Mouse (Mus musculus): ENCODE measurements at regions not wholly inside any gene's neighbourhood (a gene's known extent, or its start where the extent isn't known, plus 50 kb on each side); places are given as distances from the start of the nearest gene placed in this dataset.
"Not testable (repeated sequence)": the region's sequence is repeated elsewhere in the genome, so short reads cannot be mapped to it uniquely, and the experiment has no call there.

GRCm38 (mm10) chr5:149815879-149816278 lies 137.8 kb downstream of the B3glct start:
- DNase-seq (ENCODE audit: low spot score in 2 of 2), result peak in 1 of 2 experiments; percentile 32

- DNase-seq (ENCODE audit: low spot score in 2 of 2), result no peak
Observed at GRCm38 (mm10) chr5:149818812-149819211, 140.8 kb downstream of the B3glct start.

DNA sequence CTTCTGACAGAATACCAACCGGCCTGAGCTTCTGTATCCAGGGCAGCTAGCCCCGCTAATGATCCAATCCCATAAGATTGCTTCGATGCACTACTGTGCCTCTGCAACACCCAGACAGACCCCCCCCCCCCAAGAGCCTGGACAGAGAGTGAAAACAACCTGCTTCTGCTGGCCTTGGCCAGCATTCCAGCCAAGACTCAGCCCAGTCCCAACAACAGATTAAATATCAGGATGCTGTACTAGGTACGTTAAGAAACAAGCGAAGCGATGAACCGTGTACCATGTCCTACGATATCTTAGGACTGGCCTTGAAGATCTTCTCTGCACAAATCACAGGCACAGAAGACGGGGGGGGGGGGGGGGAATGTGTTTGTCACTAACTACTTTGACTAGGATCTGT lies 145.8 kb downstream of the B3glct start:
- DNase-seq (ENCODE audit: low spot score in 2 of 2), result no peak

DNA sequence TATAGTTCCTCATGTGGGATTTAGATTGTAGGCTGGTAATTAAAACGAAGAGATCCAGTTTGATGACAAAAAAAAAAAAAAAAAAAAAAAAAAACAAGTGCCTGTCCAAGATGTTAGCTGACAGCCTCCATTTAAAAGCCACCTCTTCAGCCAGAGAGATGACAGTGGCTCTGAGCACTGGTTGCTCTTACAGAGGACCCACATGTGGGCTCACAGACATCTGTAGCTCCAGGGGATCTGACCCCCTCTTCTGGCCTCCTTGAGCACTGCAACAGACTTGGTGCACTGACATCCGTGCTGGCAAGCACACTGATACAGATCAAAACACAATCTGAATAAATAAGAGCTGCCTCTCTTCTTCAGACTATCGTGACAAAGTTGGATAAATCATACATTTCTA lies 149.6 kb downstream of the B3glct start:
- DNase-seq (ENCODE audit: low spot score in 2 of 2), result no peak

DNA sequence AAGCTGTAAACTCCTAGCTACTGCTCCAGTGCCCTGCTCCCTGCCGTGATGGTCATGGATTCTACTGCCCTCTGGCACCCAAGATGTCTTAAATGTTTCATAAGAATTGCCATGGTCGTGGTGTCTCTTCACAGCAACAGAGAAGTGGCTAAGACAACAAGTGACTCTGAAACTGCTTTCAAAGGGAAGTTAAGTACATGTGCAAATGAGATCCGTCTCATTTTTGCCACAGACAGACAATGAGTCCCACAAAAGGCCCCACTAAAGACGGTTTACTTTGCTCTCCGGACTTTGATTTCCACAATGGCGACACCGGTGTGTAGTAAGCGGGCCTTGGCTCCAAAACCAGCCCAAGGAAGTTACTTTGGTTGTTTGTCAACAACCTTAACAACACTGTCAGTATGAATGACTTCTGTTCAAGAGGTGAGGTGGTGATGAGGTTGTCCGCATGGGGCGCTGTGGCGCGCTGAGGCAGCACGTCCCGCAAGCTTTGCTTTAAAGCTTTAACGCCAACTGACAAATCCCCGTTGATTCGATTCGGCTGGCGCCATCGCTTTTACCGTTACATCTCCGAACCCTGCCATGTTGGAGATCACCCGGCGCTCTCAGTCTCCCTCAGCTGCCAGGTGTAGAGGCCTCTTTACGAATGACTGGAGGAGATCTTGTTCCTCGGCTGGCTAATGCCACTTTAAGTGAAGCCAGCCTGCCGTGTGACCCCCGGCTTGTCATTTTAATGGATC lies 153.3 kb downstream of the B3glct start:
- peak; percentile 28 to 78 for DNase-seq (ENCODE audit: low spot score in 2 of 2)

DNA sequence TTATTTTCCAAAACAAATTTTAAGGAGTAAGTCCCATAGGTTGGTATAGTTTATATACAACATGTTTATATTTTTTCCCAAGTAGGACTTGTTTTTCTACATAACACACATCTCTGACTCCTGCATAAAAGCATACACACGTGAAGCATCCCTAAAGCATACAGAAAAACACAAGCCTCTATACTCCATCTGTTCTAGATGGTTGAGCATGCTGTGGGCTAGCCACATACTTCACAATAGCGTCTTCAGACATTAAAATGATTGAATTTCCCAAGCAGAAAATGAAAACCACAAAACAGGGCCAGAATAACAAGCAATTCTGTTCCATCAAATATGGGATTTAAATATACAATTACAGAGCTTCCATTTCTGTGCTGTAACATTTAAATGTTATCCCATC lies 159.3 kb downstream of the B3glct start:
- DNase-seq (ENCODE audit: low spot score in 2 of 2), result no peak

DNA sequence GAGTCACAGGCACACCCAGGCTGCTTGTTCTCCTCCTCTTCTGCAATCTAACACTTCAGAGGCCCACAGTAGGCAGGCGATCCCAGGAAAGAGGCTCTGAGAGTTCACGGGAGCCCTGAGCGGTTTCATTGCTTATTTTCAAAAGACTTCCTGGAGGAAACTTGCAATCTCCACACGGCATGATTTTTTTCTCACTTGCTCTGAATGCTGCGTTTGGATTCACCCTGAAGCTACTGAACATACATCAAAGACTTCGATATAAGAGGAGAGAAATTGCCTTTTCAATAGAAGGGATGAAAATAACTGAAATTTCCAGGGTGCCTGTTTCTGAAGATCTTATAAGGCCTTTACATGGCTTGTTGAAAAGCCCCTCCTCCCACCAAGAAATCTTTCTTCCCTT lies 164.5 kb downstream of the B3glct start:
- no peak for DNase-seq (ENCODE audit: low spot score in 2 of 2)

- no peak for DNase-seq (ENCODE audit: low spot score in 2 of 2)
Observed at GRCm38 (mm10) chr5:149843310-149843709, 165.3 kb downstream of the B3glct start.

DNA sequence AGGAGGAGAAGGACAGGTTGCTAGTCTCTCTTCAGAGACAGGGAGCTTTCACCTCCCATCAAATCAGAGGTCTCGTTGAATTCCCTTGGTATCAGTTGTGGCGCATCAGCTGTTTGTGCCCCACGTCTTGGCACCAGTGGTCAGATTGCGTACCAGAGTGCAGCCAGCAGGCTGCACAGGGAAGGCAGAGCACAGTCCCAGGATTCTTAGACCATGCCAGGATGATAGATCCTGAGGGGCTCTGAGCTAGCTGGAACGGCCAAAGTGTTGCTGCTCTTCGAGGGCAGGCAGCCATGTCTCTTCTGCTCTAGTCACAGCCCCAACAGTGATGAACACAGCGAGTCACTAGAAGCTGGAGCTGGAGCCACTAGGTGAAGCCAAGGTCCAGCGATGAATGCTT lies 167.2 kb downstream of the B3glct start:
- DNase-seq (ENCODE audit: low spot score in 2 of 2), result no peak

- DNase-seq (ENCODE audit: low spot score in 2 of 2), result peak in 1 of 2 experiments; percentile 25
Observed at GRCm38 (mm10) chr5:149848465-149848864, 170.0 kb upstream of the Rxfp2 start.

DNA sequence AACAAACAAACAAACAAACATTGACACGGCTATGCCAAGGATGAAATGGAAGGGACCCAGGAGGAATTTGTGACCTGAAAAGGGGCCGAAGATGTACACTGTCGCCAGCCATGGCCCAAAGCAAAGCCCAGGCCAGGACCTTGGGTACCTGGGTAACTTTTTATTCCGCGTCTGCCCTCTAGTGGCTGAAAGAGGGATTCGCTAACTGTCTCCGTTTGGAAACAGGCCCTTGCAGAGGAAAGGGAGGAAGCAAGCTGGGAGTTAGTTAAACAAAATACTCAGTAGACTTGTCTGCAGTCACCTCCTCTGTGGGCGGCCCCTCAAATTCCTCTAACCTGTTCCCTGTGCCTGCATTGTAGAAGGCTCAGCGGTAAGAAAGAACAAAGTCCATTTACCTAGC lies 167.5 kb upstream of the Rxfp2 start:
- peak; percentile 16 to 44 for DNase-seq (ENCODE audit: low spot score in 2 of 2)

GRCm38 (mm10) chr5:149852516-149852915 lies 166.0 kb upstream of the Rxfp2 start:
- no peak for DNase-seq (ENCODE audit: low spot score in 2 of 2)

DNA sequence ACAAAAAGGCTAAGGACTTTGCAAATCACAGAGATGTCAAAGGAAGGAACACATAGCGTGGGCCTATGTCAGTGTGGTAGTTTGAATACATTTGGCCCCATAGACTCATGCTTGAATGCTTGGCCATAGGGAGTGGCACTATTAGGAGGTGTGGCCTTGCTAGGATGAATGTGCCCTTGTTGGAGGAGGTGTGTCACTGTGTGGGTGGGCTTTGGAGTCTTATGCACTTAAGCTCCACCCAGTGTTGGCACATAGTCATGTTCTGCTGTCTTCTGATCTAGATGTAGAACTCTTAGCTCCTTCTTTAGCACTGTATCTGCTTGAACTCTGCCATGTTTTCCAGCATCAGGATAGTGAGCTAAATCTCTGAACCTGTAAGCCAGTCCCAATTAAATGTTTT lies 162.4 kb upstream of the Rxfp2 start:
- DNase-seq (ENCODE audit: low spot score in 2 of 2), result no peak

GRCm38 (mm10) chr5:149857019-149857418 lies 161.5 kb upstream of the Rxfp2 start:
- no peak for DNase-seq (ENCODE audit: low spot score in 2 of 2)

- DNase-seq (ENCODE audit: low spot score in 2 of 2), result peak in 1 of 2 experiments; percentile 37
Observed at GRCm38 (mm10) chr5:149861489-149861962, 156.9 kb upstream of the Rxfp2 start.

GRCm38 (mm10) chr5:149867926-149868325 lies 150.5 kb upstream of the Rxfp2 start:
- DNase-seq (ENCODE audit: low spot score in 2 of 2), result no peak

- DNase-seq (ENCODE audit: low spot score in 2 of 2), result no peak
Observed at GRCm38 (mm10) chr5:149869441-149869840, 149.0 kb upstream of the Rxfp2 start.

- DNase-seq (ENCODE audit: low spot score in 2 of 2), result no peak
Observed at GRCm38 (mm10) chr5:149870596-149870995, 147.9 kb upstream of the Rxfp2 start.

GRCm38 (mm10) chr5:149871521-149871920 lies 147.0 kb upstream of the Rxfp2 start:
- DNase-seq (ENCODE audit: low spot score in 2 of 2), result no peak

DNA sequence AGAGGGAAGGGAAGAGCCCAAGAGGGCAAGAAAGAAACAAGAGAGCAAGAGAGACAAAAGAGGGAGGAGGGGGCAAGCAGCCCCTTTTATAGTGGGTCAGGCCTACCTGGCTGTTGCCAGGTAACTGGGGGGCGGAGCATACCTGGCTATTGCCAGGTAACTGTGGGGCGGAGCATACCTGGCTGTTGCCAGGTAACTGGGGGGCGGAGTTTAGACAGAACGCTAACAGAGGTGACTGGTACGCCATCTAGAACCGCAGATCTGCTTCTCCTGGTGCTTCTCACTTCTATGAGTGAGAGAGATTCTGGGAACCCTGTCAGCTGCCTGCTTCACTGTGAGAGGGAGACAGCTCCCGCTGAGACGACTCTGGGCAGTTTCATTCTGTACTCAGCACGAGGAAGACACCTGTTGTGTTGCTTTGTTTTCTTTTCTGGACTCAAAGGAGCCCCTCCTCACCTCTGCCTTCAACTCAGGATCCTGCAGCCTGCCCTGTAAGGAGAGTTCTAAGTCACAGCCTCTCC lies 144.9 kb upstream of the Rxfp2 start:
- no peak for DNase-seq (ENCODE audit: low spot score in 2 of 2)

GRCm38 (mm10) chr5:149874342-149874741 lies 144.1 kb upstream of the Rxfp2 start:
- no peak for DNase-seq (ENCODE audit: low spot score in 2 of 2)

GRCm38 (mm10) chr5:149892453-149892852 lies 126.0 kb upstream of the Rxfp2 start:
- not testable (repeated sequence) for DNase-seq (ENCODE audit: low spot score in 2 of 2)

- DNase-seq (ENCODE audit: low spot score in 2 of 2), result no peak
Observed at GRCm38 (mm10) chr5:149906927-149907326, 111.5 kb upstream of the Rxfp2 start.

Data from left cerebral cortex, adult 8-10 months (tissue).